Mouse (Mus musculus) forebrain, postnatal 0 days (tissue): ENCODE measurements at regions not wholly inside any gene's neighbourhood (a gene's known extent, or its start where the extent isn't known, plus 50 kb on each side); places are given as distances from the start of the nearest gene placed in this dataset.
A peak's percentile ranks its signal among the peaks of the same experiment; 100 is the strongest.

Experiments
- ATAC-seq: fragments of 200-750 bp; cut with Nextera tagmentation; 2 replicates; pipeline ENCODE4 v1.8.0; 2017; ENCODE audit warnings: mild to moderate bottlenecking, moderate library complexity
- DNase-seq: peaks from one replicate; pipeline ENCODE4 v3.0.0-alpha.2; 2015
- H3K27ac ChIP-seq: fragments of 300-500 bp; sonication (generic); 2 replicates; pipeline ENCODE4 v1.5.1; 2014; ENCODE audit warnings: low read depth, mild to moderate bottlenecking, antibody characterized with exemption, low read length, moderate library complexity, mixed read lengths
- H3K27me3 ChIP-seq: fragments of 300-500 bp; sonication (generic); 2 replicates; pipeline ENCODE4 v1.6.1; 2014; ENCODE audit warnings: mild to moderate bottlenecking, low read length, mixed read lengths; ENCODE audit not compliant: insufficient read depth
- H3K36me3 ChIP-seq: fragments of 300-500 bp; sonication (generic); 2 replicates; pipeline ENCODE4 v1.6.1; 2014; ENCODE audit warnings: mild to moderate bottlenecking, moderate library complexity; ENCODE audit not compliant: insufficient read depth
- H3K4me1 ChIP-seq: fragments of 300-500 bp; sonication (generic); 2 replicates; pipeline ENCODE4 v1.6.1; 2014; ENCODE audit warnings: antibody characterized with exemption; ENCODE audit not compliant: insufficient read depth
- H3K4me2 ChIP-seq: fragments of 300-500 bp; sonication (generic); 2 replicates; pipeline ENCODE4 v1.6.1; 2014; ENCODE audit warnings: low read depth, mild to moderate bottlenecking, moderate library complexity
- H3K4me3 ChIP-seq: fragments of 300-500 bp; sonication (generic); 2 replicates; pipeline ENCODE4 v1.5.1; 2014; ENCODE audit warnings: low read depth, low read length, mixed read lengths
- H3K9ac ChIP-seq: fragments of 300-500 bp; sonication (generic); 2 replicates; pipeline ENCODE4 v1.6.1; 2014; ENCODE audit warnings: mild to moderate bottlenecking
- H3K9me3 ChIP-seq: fragments of 300-500 bp; sonication (generic); 2 replicates; pipeline ENCODE4 v1.6.1; 2016; ENCODE audit warnings: low read length
- CTCF ChIP-seq: sonication (generic); IDR thresholded peaks from 2 replicates; pipeline ENCODE4 v1.5.1; 2016; ENCODE audit warnings: antibody characterized with exemption, control low read depth, low read depth
- WGBS: fragments of 180-500 bp; shearing (Covaris S2); extraction: QIAGEN DNeasy Blood & Tissue Kit; methylation state at CpG from one replicate; pipeline ENCODE4 v1.1.7; 2014; 5-methylcytosine and 5-hydroxymethylcytosine counted together

DNA sequence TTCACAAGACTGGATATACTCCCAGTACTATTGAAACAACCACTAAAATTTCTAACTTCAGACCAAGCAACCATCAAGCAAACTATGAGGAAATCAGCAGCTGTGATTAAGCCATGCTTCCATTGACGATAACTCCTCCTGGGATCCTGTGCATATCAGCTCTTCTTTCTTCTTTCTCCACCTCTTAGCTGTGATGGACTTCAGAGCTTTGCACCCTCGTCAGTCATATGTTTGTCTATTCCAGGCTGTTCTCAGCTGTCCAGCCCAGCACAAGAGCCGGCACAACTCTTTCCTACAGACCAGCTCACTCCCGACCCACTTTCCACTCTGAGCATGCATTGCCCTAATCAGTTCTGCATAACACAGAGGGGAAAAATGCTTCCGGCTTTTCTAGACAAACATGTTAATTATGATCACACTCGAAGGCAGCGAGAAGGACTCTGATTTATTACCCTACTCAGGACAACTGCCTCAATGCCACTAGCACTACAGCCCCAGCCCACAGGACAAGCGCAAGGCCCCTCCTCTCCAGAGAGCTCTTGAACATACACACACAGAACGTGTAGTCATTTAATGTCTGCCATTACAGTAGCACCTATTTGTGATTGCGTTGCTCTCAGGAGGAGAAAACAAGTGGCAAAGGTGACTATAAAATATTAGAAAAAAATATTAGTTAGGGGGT lies 190.4 kb upstream of the Pou3f3 start:
- Histone ChIP-seq H3K4me2 (no peak overlapping the region), H3K36me3 (no peaks in the 10 kb centered on the region), H3K4me1 (no peaks in the 10 kb centered on the region), H3K27me3 (no peaks in the 10 kb centered on the region), H3K4me3 (no peak overlapping the region), H3K9ac (no peak overlapping the region), H3K27ac (no peak overlapping the region), H3K9me3 (no peaks in the 10 kb centered on the region)
- DNase-seq = no peak
- 50% methylated on average over 10 of the region's 10 CpGs for WGBS
- no peak for ATAC-seq
- TF ChIP-seq CTCF = no peak

DNA sequence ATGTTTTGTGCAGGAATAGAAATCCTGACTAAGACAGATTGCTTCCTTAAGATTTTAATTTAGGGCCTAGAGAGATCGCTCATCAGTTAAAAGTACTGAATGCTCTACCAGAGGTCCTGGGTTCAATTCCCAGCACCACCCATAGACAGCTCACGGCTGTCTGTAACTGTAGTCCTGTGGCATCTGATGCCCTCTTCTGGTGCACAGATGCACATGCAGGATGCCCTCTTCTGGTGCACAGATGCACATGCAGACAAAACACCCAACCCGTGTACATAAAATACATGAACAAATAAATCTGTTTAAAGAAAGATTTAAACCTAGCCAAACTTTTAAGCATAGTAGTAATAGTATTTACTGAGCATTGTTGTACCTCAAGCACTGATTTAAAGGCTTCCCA lies 181.2 kb upstream of the Pou3f3 start:
- no peaks in the 10 kb centered on the region for H3K4me1 ChIP-seq
- H3K4me2 ChIP-seq = no peak overlapping the region
- TF ChIP-seq CTCF = peak; percentile 53
- H3K36me3 ChIP-seq = no peaks in the 10 kb centered on the region
- H3K27me3 ChIP-seq = no peaks in the 10 kb centered on the region
- ATAC-seq (no peak), DNase-seq (no peak)
- WGBS = over 99% methylated on average over 3 of the region's 3 CpGs
- H3K9me3 ChIP-seq = no peaks in the 10 kb centered on the region
- H3K9ac ChIP-seq = no peak overlapping the region
- no peak overlapping the region for H3K4me3 ChIP-seq
- H3K27ac ChIP-seq = no peak overlapping the region

DNA sequence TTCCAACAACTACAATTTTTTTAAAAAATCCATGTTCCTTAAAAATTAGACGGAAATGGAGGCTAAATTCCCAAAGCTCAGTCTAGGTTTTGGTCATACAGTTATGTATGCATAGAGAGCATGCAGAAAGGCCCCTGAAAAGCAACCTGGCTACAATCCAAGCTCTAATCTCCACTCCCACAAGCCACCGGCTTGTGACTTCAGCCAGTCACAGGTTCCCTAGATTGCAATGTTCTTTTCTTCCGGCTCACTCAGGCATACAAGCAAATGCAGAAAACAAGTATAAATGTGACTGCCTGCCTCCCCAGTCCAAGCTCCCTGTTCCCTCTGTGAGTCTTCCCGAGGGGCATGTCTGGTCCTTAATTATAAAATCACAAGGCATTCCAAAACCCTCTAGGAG lies 171.2 kb upstream of the Pou3f3 start:
- ATAC-seq = no peak
- Histone ChIP-seq H3K4me1 (no peaks in the 10 kb centered on the region), H3K27ac (no peak overlapping the region), H3K4me2 (no peak overlapping the region), H3K9me3 (no peaks in the 10 kb centered on the region), H3K4me3 (no peak overlapping the region), H3K9ac (no peak overlapping the region), H3K36me3 (no peaks in the 10 kb centered on the region), H3K27me3 (no peaks in the 10 kb centered on the region)
- TF ChIP-seq CTCF = no peak
- WGBS = 18% methylated on average over 4 of the region's 4 CpGs
- no peak for DNase-seq

DNA sequence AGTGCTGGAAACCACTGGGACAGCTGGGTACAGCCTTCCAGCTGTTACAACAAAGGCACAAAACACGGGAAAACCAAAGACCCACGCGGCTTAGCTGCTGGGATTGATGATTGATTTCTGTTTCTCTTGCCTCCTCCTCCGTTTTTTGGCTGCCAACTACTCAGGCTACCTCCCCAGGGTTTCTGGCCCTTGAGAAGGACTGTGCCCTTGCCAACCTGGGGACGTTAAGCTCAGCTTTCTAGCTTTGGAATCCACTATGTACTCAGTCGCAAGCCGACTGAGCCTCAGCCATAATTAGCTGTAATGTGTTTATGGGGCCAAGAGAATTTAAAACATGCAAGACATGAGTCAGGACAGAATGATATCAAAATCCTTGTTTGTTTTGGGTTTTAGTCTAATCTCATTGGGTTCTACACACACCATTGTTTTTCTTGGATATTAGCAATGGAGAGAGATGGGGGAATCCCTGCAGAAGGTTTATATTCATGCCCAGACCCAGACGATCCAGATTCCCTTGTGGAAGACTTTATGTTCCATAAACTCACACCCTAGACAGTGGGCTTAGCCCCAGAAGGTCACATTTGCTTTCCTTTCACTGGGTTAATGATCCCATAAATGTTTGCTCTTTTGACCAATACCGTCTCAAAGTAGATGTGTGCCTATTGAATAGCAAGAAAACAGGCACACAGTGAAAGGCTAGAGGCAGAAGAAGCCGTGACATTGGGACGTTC lies 167.7 kb upstream of the Pou3f3 start:
- H3K27me3 ChIP-seq = no peaks in the 10 kb centered on the region
- no peak overlapping the region for H3K4me3 ChIP-seq
- DNase-seq (no peak), ATAC-seq (no peak)
- no peak overlapping the region for H3K27ac ChIP-seq
- no peaks in the 10 kb centered on the region for H3K4me1 ChIP-seq
- no peak for TF ChIP-seq CTCF
- no peaks in the 10 kb centered on the region for H3K36me3 ChIP-seq
- H3K4me2 ChIP-seq = no peak overlapping the region
- no peak overlapping the region for H3K9ac ChIP-seq
- 62% methylated on average over 11 of the region's 11 CpGs for WGBS
- no peaks in the 10 kb centered on the region for H3K9me3 ChIP-seq

DNA sequence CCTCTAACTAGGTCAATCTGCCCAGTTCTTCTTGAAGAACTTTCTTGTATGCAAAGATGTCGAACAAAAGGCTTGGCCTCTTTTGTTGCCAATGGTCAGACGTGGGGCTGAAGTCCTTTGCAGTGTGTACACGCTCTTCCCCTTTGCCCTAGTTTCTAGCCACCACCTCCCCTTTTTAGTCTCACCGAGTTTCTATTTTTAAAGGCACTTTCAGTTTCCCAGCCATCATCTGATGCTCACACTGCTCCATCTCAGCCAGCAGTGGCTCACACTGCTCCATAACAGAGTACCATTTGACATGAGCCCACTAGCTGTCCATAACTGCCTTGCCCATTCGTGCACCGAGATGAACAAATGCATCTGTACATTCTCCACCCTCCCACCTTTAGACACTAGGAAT lies 162.7 kb upstream of the Pou3f3 start:
- DNase-seq (no peak), ATAC-seq (no peak)
- Histone ChIP-seq H3K27ac (no peak overlapping the region), H3K36me3 (no peaks in the 10 kb centered on the region), H3K9ac (no peak overlapping the region), H3K27me3 (no peaks in the 10 kb centered on the region), H3K4me1 (no peaks in the 10 kb centered on the region), H3K4me2 (no peak overlapping the region), H3K9me3 (no peaks in the 10 kb centered on the region), H3K4me3 (no peak overlapping the region)
- no peak for TF ChIP-seq CTCF
- 76% methylated on average over 6 of the region's 6 CpGs for WGBS

DNA sequence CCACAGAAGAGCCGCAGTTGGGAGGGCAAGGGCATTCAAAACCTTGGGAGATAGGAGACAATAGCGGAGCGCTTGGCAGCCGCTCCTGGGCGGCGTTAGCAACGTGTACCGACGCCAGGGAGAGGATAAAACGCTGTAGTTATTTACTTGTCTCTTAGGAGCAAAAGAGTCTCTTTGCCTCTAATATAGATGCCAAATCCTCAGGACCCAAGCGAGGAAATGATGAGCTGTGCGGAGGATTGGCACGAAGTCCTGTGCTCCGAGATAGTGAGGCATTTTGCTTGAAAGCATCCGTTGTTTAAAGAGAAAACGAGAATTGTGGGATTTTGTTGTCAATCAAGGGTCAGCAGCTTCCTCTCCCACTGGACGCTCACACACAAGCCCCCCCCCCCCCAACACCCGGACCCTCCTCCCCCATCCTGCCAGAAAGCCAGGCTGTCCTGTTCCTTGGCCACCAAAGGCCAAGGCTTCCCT lies 156.5 kb upstream of the Pou3f3 start:
- peak; percentile 86 for DNase-seq
- TF ChIP-seq CTCF = no peak
- 3% methylated on average over 18 of the region's 18 CpGs for WGBS
- no peaks in the 10 kb centered on the region for H3K9me3 ChIP-seq
- no peaks in the 10 kb centered on the region for H3K27me3 ChIP-seq
- peak; percentile 66 for ATAC-seq
- peak overlapping the region; percentile 66 for H3K27ac ChIP-seq
- H3K9ac ChIP-seq = peak overlapping the region; percentile 54
- peaks cover 15% of the 10 kb centered on the region; the same call in 1 of the 2 replicates for H3K4me1 ChIP-seq
- H3K4me3 ChIP-seq = peak overlapping the region; percentile 28
- peak overlapping the region; percentile 51 for H3K4me2 ChIP-seq
- no peaks in the 10 kb centered on the region for H3K36me3 ChIP-seq
